Mouse (Mus musculus): ENCODE data around the gene Sorcs2. TPM values are rescaled to one million over a fixed set of nuclear protein-coding genes. Genes with fewer than 3 reads are reported as not detected.
A peak's percentile ranks its signal among the peaks of the same experiment; 100 is the strongest.
"Not testable (repeated sequence)": the region's sequence is repeated elsewhere in the genome, so short reads cannot be mapped to it uniquely, and the experiment has no call there.

The Sorcs2 gene
- polyA plus RNA-seq, 1 experiment from 2014 or later = 7.0 TPM

GRCm38 (mm10) chr5:36419861-36420260, 21.9 kb upstream of the Sorcs2 start:
- no peaks in the 10 kb centered on the region for H3K4me1 ChIP-seq
- no peak overlapping the region for H3K4me3 ChIP-seq
- WGBS = 75% methylated on average over 3 of the region's 3 CpGs
- DNase-seq (ENCODE audit: low spot score) = no peak
- H3K9me3 ChIP-seq = no peaks in the 10 kb centered on the region
- H3K27me3 ChIP-seq (replicated peaks; ENCODE audit: low read depth, poor library complexity, severe bottlenecking) = no peaks in the 10 kb centered on the region
- H3K27ac ChIP-seq (replicated peaks) = no peak overlapping the region
- H3K36me3 ChIP-seq (replicated peaks) = no peaks in the 10 kb centered on the region

- no peak overlapping the region for H3K27ac ChIP-seq (replicated peaks)
- H3K4me3 ChIP-seq = no peak overlapping the region
- no peak for DNase-seq (ENCODE audit: low spot score)
- no peaks in the 10 kb centered on the region for H3K4me1 ChIP-seq
- no peaks in the 10 kb centered on the region for H3K9me3 ChIP-seq
- no peaks in the 10 kb centered on the region for H3K36me3 ChIP-seq (replicated peaks)
- H3K27me3 ChIP-seq (replicated peaks; ENCODE audit: low read depth, poor library complexity, severe bottlenecking) = no peaks in the 10 kb centered on the region
- 74% methylated on average over 6 of the region's 6 CpGs for WGBS
These were observed 16.9 kb upstream of the Sorcs2 start for GRCm38 (mm10) chr5:36414712-36415331.

- Histone ChIP-seq H3K4me1 (peaks cover 56% of the 10 kb centered on the region), H3K27me3 (replicated peaks; ENCODE audit: low read depth, poor library complexity, severe bottlenecking) (peaks cover 82% of the 10 kb centered on the region), H3K36me3 (replicated peaks) (no peaks in the 10 kb centered on the region), H3K9me3 (no peaks in the 10 kb centered on the region), H3K4me3 (peak overlapping the region; percentile 84), H3K27ac (replicated peaks) (no peak overlapping the region; the same call in 1 of the 2 replicates)
- DNase-seq (ENCODE audit: low spot score) = peak; percentile 68
- 7% methylated on average over 18 of the region's 18 CpGs for WGBS
These were observed 775 bp upstream of the Sorcs2 start for GRCm38 (mm10) chr5:36398463-36399364.

- H3K27me3 ChIP-seq (replicated peaks; ENCODE audit: low read depth, poor library complexity, severe bottlenecking) = peaks cover 76% of the 10 kb centered on the region
These were observed 567 bp downstream of the Sorcs2 start for GRCm38 (mm10) chr5:36397384-36397759.

GRCm38 (mm10) chr5:36396491-36397383, 1.2 kb downstream of the Sorcs2 start:
- peaks cover 72% of the 10 kb centered on the region for H3K27me3 ChIP-seq (replicated peaks; ENCODE audit: low read depth, poor library complexity, severe bottlenecking)
- DNase-seq (ENCODE audit: low spot score) = no peak

More at GRCm38 (mm10) chr5:36397384-36397759, 567 bp downstream of the Sorcs2 start:
- H3K4me3 ChIP-seq = peak overlapping the region; percentile 84
- H3K4me1 ChIP-seq = peaks cover 46% of the 10 kb centered on the region
- peak; percentile 70 for DNase-seq (ENCODE audit: low spot score)
- no peaks in the 10 kb centered on the region for H3K9me3 ChIP-seq
- H3K27ac ChIP-seq (replicated peaks) = peak overlapping the region; percentile 89
- under 1% methylated on average over 36 of the region's 36 CpGs for WGBS
- no peaks in the 10 kb centered on the region for H3K36me3 ChIP-seq (replicated peaks)

GRCm38 (mm10) chr5:36396011-36396410, 1.9 kb downstream of the Sorcs2 start:
- peak overlapping the region; percentile 84; the same call in 1 of the 2 replicates for H3K4me3 ChIP-seq
- 65% methylated on average over 3 of the region's 3 CpGs for WGBS

More at GRCm38 (mm10) chr5:36396491-36397383, 1.2 kb downstream of the Sorcs2 start:
- no peaks in the 10 kb centered on the region for H3K36me3 ChIP-seq (replicated peaks)
- WGBS = 6% methylated on average over 18 of the region's 18 CpGs
- peaks cover 46% of the 10 kb centered on the region for H3K4me1 ChIP-seq
- no peaks in the 10 kb centered on the region for H3K9me3 ChIP-seq
- H3K4me3 ChIP-seq = peak overlapping the region; percentile 84
- H3K27ac ChIP-seq (replicated peaks) = peak overlapping the region; percentile 89; the same call in 1 of the 2 replicates

GRCm38 (mm10) chr5:36394840-36395515, 3.0 kb downstream of the Sorcs2 start:
- WGBS = 46% methylated on average over 11 of the region's 11 CpGs
- no peak overlapping the region for H3K4me3 ChIP-seq
- H3K27me3 ChIP-seq (replicated peaks; ENCODE audit: low read depth, poor library complexity, severe bottlenecking) = peaks cover 56% of the 10 kb centered on the region
- H3K9me3 ChIP-seq = no peaks in the 10 kb centered on the region
- DNase-seq (ENCODE audit: low spot score) = peak; percentile 56
- peaks cover 56% of the 10 kb centered on the region for H3K4me1 ChIP-seq
- H3K36me3 ChIP-seq (replicated peaks) = no peaks in the 10 kb centered on the region
- H3K27ac ChIP-seq (replicated peaks) = no peak overlapping the region

More at GRCm38 (mm10) chr5:36396011-36396410, 1.9 kb downstream of the Sorcs2 start:
- peak; percentile 85 for DNase-seq (ENCODE audit: low spot score)
- peaks cover 49% of the 10 kb centered on the region for H3K4me1 ChIP-seq
- H3K36me3 ChIP-seq (replicated peaks) = no peaks in the 10 kb centered on the region
- H3K27me3 ChIP-seq (replicated peaks; ENCODE audit: low read depth, poor library complexity, severe bottlenecking) = peaks cover 66% of the 10 kb centered on the region
- H3K9me3 ChIP-seq = no peaks in the 10 kb centered on the region
- no peak overlapping the region for H3K27ac ChIP-seq (replicated peaks)

GRCm38 (mm10) chr5:36391751-36392150, 6.2 kb downstream of the Sorcs2 start:
- H3K4me1 ChIP-seq = peaks cover 45% of the 10 kb centered on the region
- no peaks in the 10 kb centered on the region for H3K36me3 ChIP-seq (replicated peaks)
- 84% methylated on average over 4 of the region's 4 CpGs for WGBS

GRCm38 (mm10) chr5:36390591-36390927, 7.4 kb downstream of the Sorcs2 start:
- Histone ChIP-seq H3K4me1 (peaks cover 45% of the 10 kb centered on the region), H3K27me3 (replicated peaks; ENCODE audit: low read depth, poor library complexity, severe bottlenecking) (peaks cover 18% of the 10 kb centered on the region; the same call in 1 of the 2 replicates)
- not testable (repeated sequence) for H3K27ac ChIP-seq (replicated peaks); DNase-seq (ENCODE audit: low spot score); H3K36me3 ChIP-seq (replicated peaks); H3K4me3 ChIP-seq; H3K9me3 ChIP-seq

More at GRCm38 (mm10) chr5:36391751-36392150, 6.2 kb downstream of the Sorcs2 start:
- Histone ChIP-seq H3K4me3 (no peak overlapping the region), H3K27ac (replicated peaks) (no peak overlapping the region; the same call in 1 of the 2 replicates), H3K27me3 (replicated peaks; ENCODE audit: low read depth, poor library complexity, severe bottlenecking) (peaks cover 30% of the 10 kb centered on the region), H3K9me3 (no peaks in the 10 kb centered on the region)
- DNase-seq (ENCODE audit: low spot score) = no peak

GRCm38 (mm10) chr5:36389731-36390590, 8.0 kb downstream of the Sorcs2 start:
- DNase-seq (ENCODE audit: low spot score) = no peak
- Histone ChIP-seq H3K36me3 (replicated peaks) (no peaks in the 10 kb centered on the region), H3K27me3 (replicated peaks; ENCODE audit: low read depth, poor library complexity, severe bottlenecking) (peaks cover 12% of the 10 kb centered on the region; the same call in 1 of the 2 replicates), H3K4me1 (peaks cover 45% of the 10 kb centered on the region), H3K27ac (replicated peaks) (0 out of 2 replicates have a peak overlapping the region, but pooled peaks have one; percentile 20), H3K9me3 (no peaks in the 10 kb centered on the region), H3K4me3 (no peak overlapping the region)
- 86% methylated on average over 9 of the region's 9 CpGs for WGBS

GRCm38 (mm10) chr5:36385062-36385461, 12.9 kb downstream of the Sorcs2 start:
- H3K9me3 ChIP-seq = no peaks in the 10 kb centered on the region
- H3K4me3 ChIP-seq = no peak overlapping the region
- H3K36me3 ChIP-seq (replicated peaks) = no peaks in the 10 kb centered on the region
- DNase-seq (ENCODE audit: low spot score) = peak; percentile 81
- 0 out of 2 replicates have a peak, but pooled peaks cover 7% of the 10 kb centered on the region for H3K27me3 ChIP-seq (replicated peaks; ENCODE audit: low read depth, poor library complexity, severe bottlenecking)
- H3K4me1 ChIP-seq = peaks cover 62% of the 10 kb centered on the region
- peak overlapping the region; percentile 77 for H3K27ac ChIP-seq (replicated peaks)
- 10% methylated on average over 5 of the region's 5 CpGs for WGBS

Measured in embryonic facial prominence, embryonic 10.5 days (tissue).